Mouse (Mus musculus) kidney, embryonic 14.5 days (tissue): Measurements from ENCODE around the gene Ddb2. TPM values are rescaled to one million over a fixed set of nuclear protein-coding genes. Genes with fewer than 3 reads are reported as not detected.

ENCODE experiments used
- ATAC-seq: fragments of 200-750 bp; cut with Nextera tagmentation; 2 replicates; pipeline ENCODE4 v1.8.0; 2017; ENCODE audit warnings: moderate number of reproducible peaks, mild to moderate bottlenecking, moderate TSS enrichment, moderate library complexity; ENCODE audit not compliant: low FRiP score, low TSS enrichment
- H3K27ac ChIP-seq: fragments of 300-500 bp; sonication (generic); 2 replicates; pipeline ENCODE4 v1.5.1; 2014; ENCODE audit warnings: low read depth, mild to moderate bottlenecking, low read length, moderate library complexity, mixed read lengths
- H3K27me3 ChIP-seq: fragments of 300-500 bp; sonication (generic); 2 replicates; pipeline ENCODE4 v1.6.1; 2014; ENCODE audit warnings: mild to moderate bottlenecking, low read length; ENCODE audit not compliant: control insufficient read depth, insufficient read depth
- H3K36me3 ChIP-seq: fragments of 300-500 bp; sonication (generic); 2 replicates; pipeline ENCODE4 v1.6.1; 2014; ENCODE audit warnings: low read length, mixed read lengths; ENCODE audit not compliant: control insufficient read depth, insufficient read depth
- H3K4me1 ChIP-seq: fragments of 300-500 bp; sonication (generic); 2 replicates; pipeline ENCODE4 v1.6.1; 2014; ENCODE audit warnings: low read length, mixed read lengths; ENCODE audit not compliant: control insufficient read depth, insufficient read depth
- H3K4me2 ChIP-seq: fragments of 300-500 bp; sonication (generic); replicated peaks from 2 replicates; pipeline ENCODE4 v1.6.1; 2014; ENCODE audit warnings: low read depth, mild to moderate bottlenecking, low read length
- H3K4me3 ChIP-seq: fragments of 300-500 bp; sonication (generic); 2 replicates; pipeline ENCODE4 v1.5.1; 2014; ENCODE audit warnings: mild to moderate bottlenecking, low read length
- H3K9ac ChIP-seq: fragments of 300-500 bp; sonication (generic); 2 replicates; pipeline ENCODE4 v1.6.1; 2014; ENCODE audit warnings: low read depth, mild to moderate bottlenecking, low read length, moderate library complexity
- H3K9me3 ChIP-seq: fragments of 300-500 bp; sonication (generic); 2 replicates; pipeline ENCODE4 v1.6.1; 2016; ENCODE audit warnings: low read length; ENCODE audit not compliant: control insufficient read depth
- WGBS: fragments of 180-500 bp; shearing (Covaris S2); extraction: QIAGEN DNeasy Blood & Tissue Kit; methylation state at CpG from one replicate; pipeline ENCODE4 v1.1.7; 2014; 5-methylcytosine and 5-hydroxymethylcytosine counted together
- polyA plus RNA-seq: library from polyadenylated mRNA; unstranded; fragments of >200 nt; fragmentation: Nextera tagmentation; extraction: Ambion mirVana; gene quantifications from 2 replicates; pipeline ENCODE4 v1.2.1, GENCODE M21; 2014

The Ddb2 gene
- polyA plus RNA-seq, 1 experiment from 2014 or later: 15.0 TPM

DNA sequence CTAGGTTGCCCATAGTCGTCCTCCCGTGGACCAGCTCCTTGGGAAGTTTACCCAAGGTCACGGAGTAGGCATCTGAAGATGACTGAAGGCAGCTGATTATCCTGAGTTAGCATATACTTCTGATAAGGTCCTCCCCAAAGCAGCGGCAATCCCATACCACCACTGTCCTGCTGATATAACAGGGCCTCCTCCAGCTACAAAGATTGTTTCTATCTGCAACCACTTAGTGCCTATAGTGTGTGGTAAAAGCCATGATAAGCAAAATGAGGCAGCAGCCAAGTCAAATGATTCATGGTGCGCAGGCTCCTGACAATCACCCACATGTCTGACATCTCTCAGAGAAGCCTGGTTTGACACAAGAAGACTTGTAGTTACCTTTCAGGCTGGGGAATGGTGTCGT lies 71.8 kb downstream of the Ddb2 start:
- no peak overlapping the region for H3K4me3 ChIP-seq
- no peaks in the 10 kb centered on the region for H3K4me1 ChIP-seq
- no peaks in the 10 kb centered on the region for H3K27me3 ChIP-seq
- H3K27ac ChIP-seq: no peak overlapping the region
- no peaks in the 10 kb centered on the region for H3K9me3 ChIP-seq
- no peak overlapping the region for H3K4me2 ChIP-seq
- no peak overlapping the region for H3K9ac ChIP-seq
- ATAC-seq: no peak
- H3K36me3 ChIP-seq: peaks cover 14% of the 10 kb centered on the region
- 92% methylated on average over 6 of the region's 6 CpGs for WGBS

DNA sequence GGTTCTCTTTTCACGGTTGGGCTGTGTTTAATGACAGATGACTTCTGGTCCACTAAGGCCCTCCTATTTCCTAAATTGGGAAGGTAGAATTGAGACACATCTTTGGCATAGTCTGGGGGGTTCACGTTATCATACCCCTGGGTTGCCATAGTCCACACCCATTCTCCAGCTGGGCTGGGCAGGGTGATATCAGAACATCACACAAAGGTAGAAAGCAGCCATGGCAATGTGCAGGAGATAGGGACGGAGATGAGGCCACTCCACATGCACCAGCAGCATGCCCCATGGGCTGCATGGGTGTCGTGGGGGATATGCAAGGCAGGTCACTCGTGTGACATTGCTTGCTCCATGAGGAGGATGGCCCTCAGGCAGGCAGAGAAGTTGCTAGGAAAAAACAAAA lies 73.2 kb downstream of the Ddb2 start:
- no peaks in the 10 kb centered on the region for H3K27me3 ChIP-seq
- no peaks in the 10 kb centered on the region for H3K9me3 ChIP-seq
- WGBS: 75% methylated on average over 5 of the region's 5 CpGs

DNA sequence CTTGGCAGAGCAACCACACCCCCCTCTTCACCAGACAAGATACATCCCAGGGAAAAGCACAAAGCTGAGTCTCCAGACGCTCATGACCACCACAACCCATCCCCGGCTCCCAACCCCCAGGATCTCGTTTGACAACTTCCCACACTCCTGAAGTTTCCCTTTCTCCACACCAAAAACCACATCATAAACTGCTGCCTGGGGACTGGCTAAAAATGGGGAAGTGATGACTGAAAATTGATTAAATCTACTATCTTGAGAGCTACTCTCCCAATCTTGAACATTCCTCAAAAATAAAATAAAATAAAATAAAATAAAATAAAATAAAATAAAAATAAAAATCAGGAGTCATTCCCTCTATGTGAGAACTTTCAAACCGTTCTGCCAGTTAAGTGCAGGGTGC lies 73.8 kb downstream of the Ddb2 start:
- Histone ChIP-seq H3K4me1 (no peaks in the 10 kb centered on the region), H3K9me3 (no peaks in the 10 kb centered on the region), H3K4me3 (no peak overlapping the region), H3K27me3 (no peaks in the 10 kb centered on the region), H3K4me2 (no peak overlapping the region), H3K9ac (no peak overlapping the region), H3K36me3 (peaks cover 15% of the 10 kb centered on the region), H3K27ac (no peak overlapping the region)
- 80% methylated on average over 4 of the region's 4 CpGs for WGBS
- no peak for ATAC-seq

More for the DNA sequence above, 73.2 kb downstream of the Ddb2 start:
- H3K4me2 ChIP-seq: no peak overlapping the region
- no peak overlapping the region for H3K27ac ChIP-seq
- H3K36me3 ChIP-seq: peaks cover 13% of the 10 kb centered on the region
- H3K4me3 ChIP-seq: no peak overlapping the region
- H3K9ac ChIP-seq: no peak overlapping the region
- H3K4me1 ChIP-seq: no peaks in the 10 kb centered on the region
- no peak for ATAC-seq

Other genes starting within 250 kb of the Ddb2 start
- 0.74 and 2.0 TPM in 2 replicates for gene Rapsn, start 201.4 kb downstream of the Ddb2 start, polyA plus RNA-seq
- 356 and 399 TPM in 2 replicates for gene Psmc3, start 183.0 kb downstream of the Ddb2 start, polyA plus RNA-seq
- 31.1 and 32.8 TPM in 2 replicates for gene Slc39a13, start 166.6 kb downstream of the Ddb2 start, polyA plus RNA-seq
- 2.2 and 3.7 TPM in 2 replicates for gene Spi1, start 154.6 kb downstream of the Ddb2 start, polyA plus RNA-seq
- gene Mybpc3, start 118.8 kb downstream of the Ddb2 start, polyA plus RNA-seq: not detected in 2 replicates
- 5.3 and 7.6 TPM in 2 replicates for gene Madd, start 53.1 kb downstream of the Ddb2 start, polyA plus RNA-seq
- gene Nr1h3, start 34.1 kb downstream of the Ddb2 start, polyA plus RNA-seq: 1.2 and 1.7 TPM in 2 replicates
- gene Acp2, start 34.1 kb downstream of the Ddb2 start, polyA plus RNA-seq: 15.5 and 25.4 TPM in 2 replicates
- gene Pacsin3, start 19.0 kb upstream of the Ddb2 start, polyA plus RNA-seq: 24.3 and 32.8 TPM in 2 replicates
- 58.6 and 81.6 TPM in 2 replicates for gene Arfgap2, start 28.0 kb upstream of the Ddb2 start, polyA plus RNA-seq
- 65.9 and 73.3 TPM in 2 replicates for gene 1110051M20Rik, start 207.7 kb upstream of the Ddb2 start, polyA plus RNA-seq
- 6.5 and 8.0 TPM in 2 replicates for gene Lrp4, start 220.5 kb upstream of the Ddb2 start, polyA plus RNA-seq